Mouse (Mus musculus): ENCODE data around the gene Aknad1. TPM values are rescaled to one million over a fixed set of nuclear protein-coding genes. Genes with fewer than 3 reads are reported as not detected.

Gene Aknad1
- polyA plus RNA-seq (2015; fragmentation: Nextera tagmentation; extraction: Ambion mirVana), result not detected in 2 replicates

DNA sequence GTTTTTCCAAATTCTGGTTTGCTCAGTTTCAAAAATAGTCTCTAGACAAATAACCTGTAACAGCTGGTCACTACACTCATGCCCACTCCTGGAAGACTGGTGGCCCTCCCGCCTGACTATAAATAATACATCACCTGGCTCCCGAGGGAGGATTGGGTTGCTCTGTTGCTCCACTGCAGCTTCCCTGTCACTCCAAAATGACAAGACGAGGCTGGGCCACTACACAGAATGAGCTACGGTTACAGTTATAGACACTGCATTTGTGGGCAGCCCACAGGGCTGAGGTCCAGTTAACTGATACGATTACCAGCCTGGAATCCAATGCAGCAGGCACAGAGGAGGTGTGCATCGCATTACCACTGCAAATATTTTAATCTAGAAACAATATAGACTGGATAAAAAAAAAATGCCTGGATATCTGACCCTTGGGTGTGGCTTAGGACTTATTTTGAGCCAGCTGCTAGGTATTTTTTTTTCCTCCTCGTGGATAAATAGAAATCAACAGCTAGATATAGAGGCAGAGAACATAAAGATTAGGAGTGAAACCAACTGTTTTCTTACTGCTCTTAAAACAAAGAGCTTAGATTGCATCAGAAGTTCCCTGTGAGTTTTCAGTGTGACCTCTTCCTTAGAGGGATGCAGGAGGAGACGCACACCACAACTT is at the start of gene Aknad1:
TSS of gene Aknad1 (plus strand) at position 614 of the 664 bp plus-strand sequence.
- no peak within 1 kb of the TSS for H3K9ac ChIP-seq
- WGBS, result 75% methylated on average over 8 of the region's 8 CpGs
- no peak for ATAC-seq
- H3K4me1 ChIP-seq, result no peaks in the 10 kb centered on the region
- H3K27me3 ChIP-seq, result no peaks in the 10 kb centered on the region
- no peak within 1 kb of the TSS for H3K4me2 ChIP-seq
- no peaks in the 10 kb centered on the region for H3K9me3 ChIP-seq (replicated peaks)
- H3K27ac ChIP-seq, result no peak within 1 kb of the TSS
- no peak within 1 kb of the TSS for H3K4me3 ChIP-seq
- H3K36me3 ChIP-seq (ENCODE audit: poor library complexity, severe bottlenecking), result no peaks in the 10 kb centered on the region

DNA sequence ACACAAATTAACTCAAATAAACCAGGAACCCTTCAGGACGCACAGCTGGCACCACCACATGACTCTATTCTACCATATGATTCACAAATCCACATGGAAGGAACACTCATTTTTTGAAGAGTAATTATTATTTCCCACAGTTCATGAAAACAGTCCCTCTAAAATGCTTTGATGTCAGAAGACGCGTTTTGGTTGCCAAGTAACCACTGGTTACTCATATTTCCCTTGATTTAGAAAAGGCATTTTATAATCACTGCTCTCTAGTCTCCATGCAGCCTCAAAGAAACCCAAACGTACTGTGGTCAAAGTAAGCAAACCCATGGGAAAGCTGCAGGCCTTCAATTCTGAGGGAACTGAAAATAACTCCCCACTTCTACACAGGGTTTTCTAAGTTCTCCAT is 49.5 kb upstream of the Aknad1 start:
- 0 out of 2 replicates have a peak, but pooled peaks cover 3% of the 10 kb centered on the region for H3K4me1 ChIP-seq
- no peaks in the 10 kb centered on the region for H3K9me3 ChIP-seq (replicated peaks)
- H3K27me3 ChIP-seq, result no peaks in the 10 kb centered on the region
- H3K4me3 ChIP-seq, result no peak overlapping the region
- 84% methylated on average over 4 of the region's 4 CpGs for WGBS
- no peak overlapping the region for H3K9ac ChIP-seq
- H3K36me3 ChIP-seq (ENCODE audit: poor library complexity, severe bottlenecking), result peaks cover 63% of the 10 kb centered on the region
- H3K4me2 ChIP-seq, result no peak overlapping the region
- H3K27ac ChIP-seq, result no peak overlapping the region
- ATAC-seq, result no peak

DNA sequence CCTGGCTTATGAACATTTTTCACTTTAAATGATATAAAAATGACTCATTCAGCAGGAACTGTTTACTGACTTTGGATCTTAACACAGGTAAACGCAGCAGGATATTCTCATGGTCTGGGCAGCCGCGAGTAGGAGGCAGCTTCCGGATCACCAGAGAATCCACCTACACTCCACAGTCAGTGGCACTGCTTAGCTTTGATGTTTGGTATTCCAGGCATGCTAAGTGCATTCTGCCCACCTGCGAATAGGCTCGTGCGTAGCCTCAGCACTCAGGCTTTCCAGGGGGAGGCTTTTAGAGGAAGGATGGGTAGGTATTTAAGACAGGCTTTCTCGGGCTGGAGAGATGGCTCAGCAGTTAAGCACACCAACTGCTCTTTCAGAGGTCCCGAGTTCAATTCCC is 45.1 kb upstream of the Aknad1 start:
- no peak for ATAC-seq
- peaks cover 56% of the 10 kb centered on the region for H3K36me3 ChIP-seq (ENCODE audit: poor library complexity, severe bottlenecking)
- 95% methylated on average over 9 of the region's 9 CpGs for WGBS

DNA sequence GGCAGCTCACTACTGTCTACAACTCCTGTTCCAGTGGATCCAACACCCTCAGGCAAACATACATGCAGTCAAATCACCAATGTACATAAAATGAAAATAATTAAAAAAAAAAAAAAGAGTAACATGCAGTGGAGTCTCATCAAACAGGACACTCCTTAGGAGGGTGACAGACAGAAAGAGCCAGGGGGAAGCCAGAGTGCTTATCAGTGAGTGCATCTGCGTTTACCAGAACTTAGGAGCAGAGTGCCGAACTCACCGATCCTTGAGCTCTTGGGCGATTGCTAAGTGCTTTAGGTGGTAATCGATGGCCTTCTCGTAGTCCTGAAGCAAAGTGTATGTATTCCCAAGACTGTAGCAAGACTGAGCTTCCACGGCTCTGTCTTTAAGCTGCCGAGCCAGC is 40.8 kb upstream of the Aknad1 start:
- H3K36me3 ChIP-seq (ENCODE audit: poor library complexity, severe bottlenecking), result peaks cover 76% of the 10 kb centered on the region
- no peaks in the 10 kb centered on the region for H3K9me3 ChIP-seq (replicated peaks)
- ATAC-seq, result no peak
- H3K27me3 ChIP-seq, result no peaks in the 10 kb centered on the region
- no peak overlapping the region for H3K27ac ChIP-seq
- WGBS, result 95% methylated on average over 8 of the region's 8 CpGs
- H3K4me3 ChIP-seq, result no peak overlapping the region
- H3K4me2 ChIP-seq, result no peak overlapping the region
- no peaks in the 10 kb centered on the region for H3K4me1 ChIP-seq
- H3K9ac ChIP-seq, result no peak overlapping the region

More for the DNA sequence above, 45.1 kb upstream of the Aknad1 start:
- Histone ChIP-seq H3K9ac (no peak overlapping the region), H3K4me2 (no peak overlapping the region), H3K4me1 (no peaks in the 10 kb centered on the region), H3K27ac (no peak overlapping the region), H3K4me3 (no peak overlapping the region), H3K27me3 (no peaks in the 10 kb centered on the region), H3K9me3 (replicated peaks) (no peaks in the 10 kb centered on the region)

DNA sequence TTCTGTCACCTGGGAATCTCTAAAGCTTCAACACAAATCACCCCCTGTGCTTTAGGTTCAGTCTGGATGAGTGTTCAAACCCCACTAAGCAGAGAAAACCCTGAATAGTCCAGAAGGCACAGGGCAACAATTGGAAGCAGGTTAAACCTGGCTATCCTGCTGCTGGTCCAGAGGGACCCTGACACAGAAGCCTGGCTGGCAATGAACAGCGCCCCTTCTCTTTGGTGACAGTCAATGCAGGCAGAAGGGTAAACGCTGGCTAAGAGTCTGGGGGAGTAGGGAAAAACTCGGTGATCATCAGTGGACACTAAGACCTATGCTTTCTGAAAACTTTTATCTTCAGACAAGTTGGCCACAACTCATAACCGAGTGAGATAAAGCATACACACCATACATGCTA is 39.7 kb upstream of the Aknad1 start:
- H3K9ac ChIP-seq, result no peak overlapping the region
- peaks cover 70% of the 10 kb centered on the region for H3K36me3 ChIP-seq (ENCODE audit: poor library complexity, severe bottlenecking)
- no peaks in the 10 kb centered on the region for H3K9me3 ChIP-seq (replicated peaks)
- H3K27me3 ChIP-seq, result no peaks in the 10 kb centered on the region
- H3K4me1 ChIP-seq, result 0 out of 2 replicates have a peak, but pooled peaks cover 3% of the 10 kb centered on the region
- H3K27ac ChIP-seq, result no peak overlapping the region
- no peak overlapping the region for H3K4me2 ChIP-seq
- H3K4me3 ChIP-seq, result no peak overlapping the region
- no peak for ATAC-seq
- WGBS, result 89% methylated on average over 4 of the region's 4 CpGs

DNA sequence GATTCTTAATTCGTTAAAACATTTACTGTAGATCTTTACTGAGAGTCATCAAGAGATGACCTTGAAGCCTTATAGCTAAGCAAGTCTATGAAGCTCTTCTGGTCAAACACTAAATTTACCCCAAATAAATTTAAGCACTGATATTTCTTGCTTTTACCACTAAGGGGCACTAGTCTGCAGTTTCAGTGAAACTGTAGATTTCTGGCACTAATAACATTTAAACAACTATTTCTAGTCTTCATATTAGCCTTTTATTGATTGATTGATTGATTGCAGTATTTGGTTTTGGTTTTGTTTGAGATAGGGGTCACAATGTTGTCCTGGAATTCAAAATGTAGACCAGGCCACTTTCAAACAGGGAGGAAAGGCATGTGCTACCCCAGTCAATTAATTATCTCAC is 38.2 kb upstream of the Aknad1 start:
- H3K36me3 ChIP-seq (ENCODE audit: poor library complexity, severe bottlenecking), result peaks cover 68% of the 10 kb centered on the region
- no peak for ATAC-seq
- H3K9ac ChIP-seq, result no peak overlapping the region
- no peak overlapping the region for H3K4me3 ChIP-seq
- H3K4me2 ChIP-seq, result no peak overlapping the region
- H3K9me3 ChIP-seq (replicated peaks), result no peaks in the 10 kb centered on the region
- H3K4me1 ChIP-seq, result 0 out of 2 replicates have a peak, but pooled peaks cover 3% of the 10 kb centered on the region
- H3K27ac ChIP-seq, result no peak overlapping the region
- H3K27me3 ChIP-seq, result no peaks in the 10 kb centered on the region
- WGBS, result 89% methylated on average over 1 of the region's 1 CpGs

DNA sequence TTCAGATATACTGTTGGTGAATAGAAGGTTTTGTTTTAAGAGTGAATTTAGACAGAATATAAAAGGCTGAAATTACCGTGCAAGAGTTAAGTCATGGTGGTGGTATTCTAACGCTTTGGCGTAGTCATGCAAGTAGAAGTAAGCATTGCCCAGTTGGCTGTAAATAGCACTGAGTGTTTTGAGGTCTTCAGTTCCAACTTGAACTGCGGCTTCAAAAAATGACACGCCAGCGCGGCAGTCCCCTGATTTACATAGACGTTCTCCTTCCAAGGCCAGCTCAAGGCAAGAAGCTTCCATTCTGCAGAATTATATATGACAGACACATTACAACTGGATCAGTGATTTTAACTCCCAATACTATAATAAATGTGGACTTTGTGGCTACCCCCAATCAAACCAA is 36.7 kb upstream of the Aknad1 start:
- H3K4me3 ChIP-seq, result no peak overlapping the region
- no peak for ATAC-seq
- H3K27me3 ChIP-seq, result no peaks in the 10 kb centered on the region
- 95% methylated on average over 8 of the region's 8 CpGs for WGBS
- H3K36me3 ChIP-seq (ENCODE audit: poor library complexity, severe bottlenecking), result peaks cover 59% of the 10 kb centered on the region
- no peak overlapping the region for H3K27ac ChIP-seq
- 0 out of 2 replicates have a peak, but pooled peaks cover 3% of the 10 kb centered on the region for H3K4me1 ChIP-seq
- H3K4me2 ChIP-seq, result no peak overlapping the region
- H3K9me3 ChIP-seq (replicated peaks), result no peaks in the 10 kb centered on the region
- H3K9ac ChIP-seq, result no peak overlapping the region

DNA sequence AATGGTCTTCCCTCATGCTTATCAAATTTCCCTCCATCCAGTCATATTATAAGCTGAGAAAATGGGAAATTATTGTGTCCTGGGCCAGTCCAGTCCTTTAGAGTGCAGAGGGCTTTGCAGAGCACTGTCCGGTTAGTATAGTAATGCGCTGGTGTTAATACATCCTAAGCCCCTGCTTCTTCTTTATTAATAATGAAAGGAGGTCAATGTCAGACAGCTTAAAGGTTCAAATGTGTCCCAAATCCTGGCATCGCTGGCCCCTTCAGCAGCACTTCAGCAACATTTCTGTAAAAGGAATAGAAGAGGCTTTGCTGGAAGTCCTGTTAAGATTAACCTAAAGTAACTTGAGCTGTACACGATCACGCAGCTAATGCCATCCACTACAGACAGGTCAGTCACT is 28.2 kb upstream of the Aknad1 start:
- H3K9me3 ChIP-seq (replicated peaks), result no peaks in the 10 kb centered on the region
- no peaks in the 10 kb centered on the region for H3K27me3 ChIP-seq
- H3K9ac ChIP-seq, result no peak overlapping the region
- 0 out of 2 replicates have a peak, but pooled peaks cover 5% of the 10 kb centered on the region for H3K36me3 ChIP-seq (ENCODE audit: poor library complexity, severe bottlenecking)
- no peak overlapping the region for H3K27ac ChIP-seq
- 85% methylated on average over 5 of the region's 5 CpGs for WGBS
- H3K4me3 ChIP-seq, result no peak overlapping the region
- no peak for ATAC-seq
- no peak overlapping the region for H3K4me2 ChIP-seq
- H3K4me1 ChIP-seq, result 0 out of 2 replicates have a peak, but pooled peaks cover 9% of the 10 kb centered on the region

DNA sequence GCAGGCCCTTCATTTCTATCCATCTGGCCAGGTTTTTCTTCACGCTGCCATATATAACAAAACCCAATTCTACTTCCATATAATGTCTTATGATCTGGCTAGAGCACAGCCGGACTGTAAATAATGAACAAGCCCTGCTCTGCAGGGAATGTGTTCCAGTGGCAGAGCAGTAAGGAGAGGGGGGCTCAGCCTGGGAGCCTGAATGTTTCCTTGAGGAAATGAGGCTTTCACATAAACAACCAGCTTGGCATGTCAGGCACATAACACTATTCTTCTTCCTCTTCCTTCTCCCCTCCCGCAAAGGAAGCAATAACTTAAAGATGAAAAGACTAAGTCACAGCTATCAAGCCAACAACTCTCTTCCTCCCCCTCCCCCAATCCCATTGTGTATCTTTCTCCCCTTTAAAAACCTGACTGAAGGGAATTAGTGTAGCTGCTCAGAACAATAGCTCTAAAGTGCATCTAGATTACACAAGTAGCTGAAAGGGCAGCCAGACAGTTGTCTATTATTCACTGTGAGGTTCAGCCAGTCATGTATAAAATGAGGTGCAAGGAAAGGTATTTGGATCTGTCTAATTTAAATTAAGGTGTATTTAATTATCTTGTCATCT is 26.3 kb upstream of the Aknad1 start:
- Histone ChIP-seq H3K9me3 (replicated peaks) (no peaks in the 10 kb centered on the region), H3K27me3 (no peaks in the 10 kb centered on the region), H3K4me3 (no peak overlapping the region), H3K36me3 (ENCODE audit: poor library complexity, severe bottlenecking) (0 out of 2 replicates have a peak, but pooled peaks cover 3% of the 10 kb centered on the region), H3K27ac (no peak overlapping the region), H3K4me2 (no peak overlapping the region), H3K9ac (no peak overlapping the region), H3K4me1 (0 out of 2 replicates have a peak, but pooled peaks cover 9% of the 10 kb centered on the region)
- 39% methylated on average over 3 of the region's 3 CpGs for WGBS
- no peak for ATAC-seq

DNA sequence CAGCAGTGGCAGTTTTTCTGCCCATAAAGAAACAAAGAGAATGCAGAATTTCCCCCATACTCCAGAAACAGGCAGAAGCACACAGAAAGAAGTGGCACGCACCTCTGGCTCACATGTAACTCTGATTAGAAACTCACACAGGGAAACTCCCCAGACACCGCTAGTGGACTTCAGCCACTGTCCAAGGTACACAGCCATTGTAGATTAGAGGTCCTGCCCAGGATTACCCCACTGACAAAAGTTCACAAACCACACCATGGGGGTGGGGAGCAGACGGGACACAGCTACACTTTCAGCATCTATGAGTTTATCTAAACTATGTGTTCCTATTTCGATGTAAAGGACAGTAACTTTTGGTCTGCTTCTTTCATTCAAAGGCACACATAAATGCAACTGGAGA is 24.6 kb upstream of the Aknad1 start:
- Histone ChIP-seq H3K4me3 (no peak overlapping the region), H3K9me3 (replicated peaks) (no peaks in the 10 kb centered on the region), H3K9ac (no peak overlapping the region), H3K4me1 (peaks cover 15% of the 10 kb centered on the region), H3K36me3 (ENCODE audit: poor library complexity, severe bottlenecking) (0 out of 2 replicates have a peak, but pooled peaks cover 3% of the 10 kb centered on the region), H3K4me2 (no peak overlapping the region), H3K27ac (no peak overlapping the region), H3K27me3 (no peaks in the 10 kb centered on the region)
- 100% methylated on average over 4 of the region's 4 CpGs for WGBS
- no peak for ATAC-seq

DNA sequence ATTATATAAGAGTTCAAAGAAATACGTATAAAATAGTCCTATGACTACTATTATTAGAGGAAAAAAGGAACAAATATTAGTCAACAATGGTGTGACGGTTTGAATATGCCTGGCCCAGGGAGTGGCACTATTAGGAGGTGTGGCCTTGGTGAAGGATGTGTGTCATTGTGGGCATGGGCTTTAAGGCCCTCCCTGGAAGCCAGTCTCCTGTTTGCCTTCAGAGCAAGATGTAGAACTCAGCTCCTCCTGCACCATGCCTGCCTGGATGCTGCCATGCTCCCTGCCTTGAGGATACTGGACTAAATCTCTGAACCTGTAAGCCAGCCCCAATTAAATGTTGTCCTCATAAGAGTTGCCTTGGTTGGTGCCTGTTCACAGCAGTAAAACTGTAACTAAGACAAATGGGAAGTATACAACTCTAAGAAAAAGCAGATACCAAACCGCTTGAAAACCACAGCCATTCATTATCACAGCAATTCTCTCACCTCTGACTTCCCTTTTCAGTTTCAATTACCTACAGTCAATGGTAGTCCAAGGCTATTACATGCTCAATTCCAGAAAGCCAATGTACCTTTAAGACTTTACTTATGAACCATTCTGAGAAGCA is 21.5 kb upstream of the Aknad1 start:
- 96% methylated on average over 3 of the region's 3 CpGs for WGBS
- Histone ChIP-seq H3K4me1 (peaks cover 31% of the 10 kb centered on the region), H3K27ac (no peak overlapping the region), H3K9me3 (replicated peaks) (no peaks in the 10 kb centered on the region), H3K9ac (no peak overlapping the region), H3K4me3 (no peak overlapping the region), H3K27me3 (no peaks in the 10 kb centered on the region), H3K4me2 (no peak overlapping the region), H3K36me3 (ENCODE audit: poor library complexity, severe bottlenecking) (0 out of 2 replicates have a peak, but pooled peaks cover 3% of the 10 kb centered on the region)
- no peak for ATAC-seq

DNA sequence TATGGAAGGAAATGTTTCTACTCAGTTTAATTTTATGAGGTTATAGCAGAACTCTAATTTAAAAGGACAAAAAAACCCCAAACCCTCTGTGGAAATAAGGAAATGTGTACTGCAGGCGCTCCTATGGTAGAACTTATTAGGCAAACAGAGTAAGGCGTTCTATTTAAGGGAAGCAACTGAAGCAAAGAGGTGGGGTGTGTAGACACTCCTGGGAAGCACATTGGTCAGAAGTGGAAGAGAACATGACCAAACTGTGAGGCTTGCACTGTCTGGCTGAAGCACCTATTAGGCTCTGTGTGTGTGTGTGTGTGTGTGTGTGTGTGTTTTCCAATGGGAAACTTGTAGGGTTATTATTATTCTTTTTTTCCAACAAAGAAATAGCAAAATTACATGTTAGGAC is 20.1 kb upstream of the Aknad1 start:
- no peaks in the 10 kb centered on the region for H3K9me3 ChIP-seq (replicated peaks)
- H3K27ac ChIP-seq, result no peak overlapping the region
- peak overlapping the region; percentile 72 for H3K4me2 ChIP-seq
- no peak overlapping the region for H3K9ac ChIP-seq
- H3K4me3 ChIP-seq, result no peak overlapping the region
- H3K27me3 ChIP-seq, result no peaks in the 10 kb centered on the region
- no peak for ATAC-seq
- WGBS, result 80% methylated on average over 2 of the region's 2 CpGs
- H3K4me1 ChIP-seq, result peaks cover 28% of the 10 kb centered on the region
- 0 out of 2 replicates have a peak, but pooled peaks cover 3% of the 10 kb centered on the region for H3K36me3 ChIP-seq (ENCODE audit: poor library complexity, severe bottlenecking)
